Mouse (Mus musculus) macrophage (primary cell): Measurements from ENCODE around the gene Camkv. TPM values are rescaled to one million over a fixed set of nuclear protein-coding genes. Genes with fewer than 3 reads are reported as not detected.
A peak's percentile ranks its signal among the peaks of the same experiment; 100 is the strongest.

Experiments
- H3K27ac ChIP-seq: fragments of 350-480 bp; formaldehyde crosslinking; 2 replicates; pipeline ENCODE4 v1.9.0; 2021
- H3K36me3 ChIP-seq: fragments of 350-480 bp; formaldehyde crosslinking; 2 replicates; pipeline ENCODE4 v1.9.0; 2021; ENCODE audit errors: inconsistent target
- H3K4me3 ChIP-seq: fragments of 350-480 bp; formaldehyde crosslinking; 2 replicates; pipeline ENCODE4 v1.9.0; 2021; ENCODE audit errors: inconsistent target
- H3K79me2 ChIP-seq: fragments of 350-480 bp; formaldehyde crosslinking; 2 replicates; pipeline ENCODE4 v1.9.0; 2021; ENCODE audit errors: inconsistent target
- WGBS: methylation state at CpG from one replicate; pipeline ENCODE4 v1.1.7; 2026; ENCODE audit warnings: inconsistent platforms; ENCODE audit not compliant: missing documents; 5-methylcytosine and 5-hydroxymethylcytosine counted together
- polyA plus RNA-seq: library from polyadenylated mRNA; stranded (reverse); fragments of 250-400 nt; gene quantifications from 3 replicates; pipeline ENCODE4 v1.2.4, GENCODE M21; 2018; ENCODE audit warnings: inconsistent platforms

Camkv gene
- polyA plus RNA-seq, 1 experiment from 2014 or later, result not detected

- Histone ChIP-seq H3K4me3 (no peak overlapping the region), H3K79me2 (no peaks in the 10 kb centered on the region), H3K36me3 (no peaks in the 10 kb centered on the region), H3K27ac (no peak overlapping the region)
- WGBS, result 2% methylated on average over 30 of the region's 41 CpGs
These were observed 328 bp downstream of the Camkv start for GRCm38 (mm10) chr9:107935790-107936214.

GRCm38 (mm10) chr9:107936215-107936822, 845 bp downstream of the Camkv start:
- no peak overlapping the region for H3K27ac ChIP-seq

GRCm38 (mm10) chr9:107936831-107937230, 1.4 kb downstream of the Camkv start:
- H3K36me3 ChIP-seq, result no peaks in the 10 kb centered on the region
- 80% methylated on average over 3 of the region's 3 CpGs for WGBS
- H3K27ac ChIP-seq, result no peak overlapping the region
- no peaks in the 10 kb centered on the region for H3K79me2 ChIP-seq
- no peak overlapping the region for H3K4me3 ChIP-seq

More at GRCm38 (mm10) chr9:107936215-107936822, 845 bp downstream of the Camkv start:
- H3K4me3 ChIP-seq, result no peak overlapping the region
- 16% methylated on average over 29 of the region's 29 CpGs for WGBS
- no peaks in the 10 kb centered on the region for H3K36me3 ChIP-seq
- H3K79me2 ChIP-seq, result no peaks in the 10 kb centered on the region

- Histone ChIP-seq H3K27ac (no peak overlapping the region), H3K4me3 (no peak overlapping the region), H3K79me2 (peaks cover 16% of the 10 kb centered on the region), H3K36me3 (no peaks in the 10 kb centered on the region)
- WGBS, result 87% methylated on average over 31 of the region's 31 CpGs
These were observed 12.0 kb downstream of the Camkv start for GRCm38 (mm10) chr9:107947241-107948194.

- H3K79me2 ChIP-seq, result peaks cover 35% of the 10 kb centered on the region
- H3K27ac ChIP-seq, result no peak overlapping the region
- 85% methylated on average over 13 of the region's 13 CpGs for WGBS
- H3K4me3 ChIP-seq, result no peak overlapping the region
- H3K36me3 ChIP-seq, result no peaks in the 10 kb centered on the region
These were observed 13.9 kb downstream of the Camkv start for GRCm38 (mm10) chr9:107949184-107949921.

GRCm38 (mm10) chr9:107949922-107950235, 14.4 kb downstream of the Camkv start, which contains the start of gene Traip:
Gene Traip (plus strand): TSS chr9:107950136.
- 76% methylated on average over 10 of the region's 10 CpGs for WGBS
- Histone ChIP-seq H3K4me3 (peak within 1 kb of the TSS; percentile 84), H3K79me2 (peaks cover 39% of the 10 kb centered on the region), H3K36me3 (no peaks in the 10 kb centered on the region), H3K27ac (peak within 1 kb of the TSS; percentile 34)

- Histone ChIP-seq H3K36me3 (no peaks in the 10 kb centered on the region), H3K4me3 (peak overlapping the region; percentile 84), H3K27ac (peak overlapping the region; percentile 34), H3K79me2 (peaks cover 39% of the 10 kb centered on the region)
- WGBS, result 25% methylated on average over 45 of the region's 45 CpGs
These were observed 15.2 kb downstream of the Camkv start for GRCm38 (mm10) chr9:107950460-107951355.

- Histone ChIP-seq H3K36me3 (no peaks in the 10 kb centered on the region), H3K79me2 (peaks cover 39% of the 10 kb centered on the region), H3K27ac (no peak overlapping the region), H3K4me3 (no peak overlapping the region)
- 90% methylated on average over 6 of the region's 6 CpGs for WGBS
These were observed 20.3 kb downstream of the Camkv start for GRCm38 (mm10) chr9:107955613-107956289.

- Histone ChIP-seq H3K27ac (no peak overlapping the region), H3K36me3 (no peaks in the 10 kb centered on the region), H3K79me2 (peaks cover 26% of the 10 kb centered on the region), H3K4me3 (no peak overlapping the region)
- WGBS, result 91% methylated on average over 6 of the region's 6 CpGs
These were observed 21.7 kb downstream of the Camkv start for GRCm38 (mm10) chr9:107957141-107957540.

- no peak overlapping the region for H3K4me3 ChIP-seq
- 94% methylated on average over 6 of the region's 6 CpGs for WGBS
- H3K27ac ChIP-seq, result no peak overlapping the region
- H3K79me2 ChIP-seq, result no peaks in the 10 kb centered on the region
- no peaks in the 10 kb centered on the region for H3K36me3 ChIP-seq
These were observed 24.4 kb downstream of the Camkv start for GRCm38 (mm10) chr9:107959896-107960295.

GRCm38 (mm10) chr9:107960928-107961327, 25.5 kb downstream of the Camkv start:
- no peaks in the 10 kb centered on the region for H3K36me3 ChIP-seq
- no peaks in the 10 kb centered on the region for H3K79me2 ChIP-seq
- H3K4me3 ChIP-seq, result no peak overlapping the region
- no peak overlapping the region for H3K27ac ChIP-seq
- 53% methylated on average over 4 of the region's 4 CpGs for WGBS

- Histone ChIP-seq H3K36me3 (no peaks in the 10 kb centered on the region), H3K4me3 (no peak overlapping the region), H3K27ac (no peak overlapping the region), H3K79me2 (no peaks in the 10 kb centered on the region)
- WGBS, result 94% methylated on average over 10 of the region's 10 CpGs
These were observed 25.9 kb downstream of the Camkv start for GRCm38 (mm10) chr9:107961351-107961762.

- Histone ChIP-seq H3K36me3 (no peaks in the 10 kb centered on the region), H3K79me2 (no peaks in the 10 kb centered on the region)
- 72% methylated on average over 5 of the region's 5 CpGs for WGBS
These were observed 26.4 kb downstream of the Camkv start for GRCm38 (mm10) chr9:107961881-107962280.

More at GRCm38 (mm10) chr9:107961881-107962280, 26.4 kb downstream of the Camkv start:
- Histone ChIP-seq H3K27ac (no peak overlapping the region), H3K4me3 (no peak overlapping the region)
